Mouse (Mus musculus): Measurements from ENCODE around the gene 4930467E23Rik. TPM values are rescaled to one million over a fixed set of nuclear protein-coding genes. Genes with fewer than 3 reads are reported as not detected.
A peak's percentile ranks its signal among the peaks of the same experiment; 100 is the strongest.
"Not testable (repeated sequence)": the region's sequence is repeated elsewhere in the genome, so short reads cannot be mapped to it uniquely, and the experiment has no call there.

Gene 4930467E23Rik
- total RNA-seq, 2 experiments from 2014 or later, result not detected

DNA sequence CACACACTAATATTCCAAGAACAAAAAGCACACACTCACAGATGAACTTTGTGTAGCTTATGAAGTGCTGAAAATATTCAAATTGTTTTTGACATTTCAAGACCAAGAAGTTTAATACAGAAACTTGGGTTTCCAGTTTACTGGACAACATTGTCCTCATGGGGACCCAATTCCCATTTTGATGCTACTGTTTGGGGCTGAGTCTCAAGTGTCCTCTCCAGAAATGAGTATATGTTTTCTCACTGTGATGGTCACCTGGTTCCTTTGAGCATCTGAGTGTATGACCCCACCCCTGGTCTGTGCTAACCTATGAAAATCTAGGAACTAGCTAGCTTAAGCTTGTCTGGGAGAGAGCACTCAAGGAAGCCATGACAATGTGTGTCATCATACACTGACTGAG is 20.4 kb upstream of the 4930467E23Rik start:
- intact Hi-C loops (cut with DNase I); DNase-seq: not testable (repeated sequence)

DNA sequence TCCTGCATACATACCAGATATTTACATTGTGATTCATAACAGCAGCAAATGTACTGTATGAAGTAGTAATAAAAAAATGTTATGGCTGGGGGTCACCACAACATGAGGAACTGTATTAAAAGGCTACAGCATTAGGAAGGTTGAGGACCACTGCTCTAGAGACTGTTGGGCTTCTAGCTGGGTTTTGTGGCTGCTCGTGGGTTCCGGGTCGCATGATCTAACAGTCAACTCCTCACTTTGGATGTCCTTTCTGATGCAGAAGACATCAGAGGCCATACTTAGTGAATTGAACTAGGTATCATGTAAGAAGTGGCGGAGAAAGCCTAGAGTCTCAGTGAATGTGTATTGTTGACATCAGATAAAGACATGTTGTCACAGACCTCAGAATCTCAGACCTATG is 19.9 kb upstream of the 4930467E23Rik start:
- DNase-seq; intact Hi-C loops (cut with DNase I): not testable (repeated sequence)

DNA sequence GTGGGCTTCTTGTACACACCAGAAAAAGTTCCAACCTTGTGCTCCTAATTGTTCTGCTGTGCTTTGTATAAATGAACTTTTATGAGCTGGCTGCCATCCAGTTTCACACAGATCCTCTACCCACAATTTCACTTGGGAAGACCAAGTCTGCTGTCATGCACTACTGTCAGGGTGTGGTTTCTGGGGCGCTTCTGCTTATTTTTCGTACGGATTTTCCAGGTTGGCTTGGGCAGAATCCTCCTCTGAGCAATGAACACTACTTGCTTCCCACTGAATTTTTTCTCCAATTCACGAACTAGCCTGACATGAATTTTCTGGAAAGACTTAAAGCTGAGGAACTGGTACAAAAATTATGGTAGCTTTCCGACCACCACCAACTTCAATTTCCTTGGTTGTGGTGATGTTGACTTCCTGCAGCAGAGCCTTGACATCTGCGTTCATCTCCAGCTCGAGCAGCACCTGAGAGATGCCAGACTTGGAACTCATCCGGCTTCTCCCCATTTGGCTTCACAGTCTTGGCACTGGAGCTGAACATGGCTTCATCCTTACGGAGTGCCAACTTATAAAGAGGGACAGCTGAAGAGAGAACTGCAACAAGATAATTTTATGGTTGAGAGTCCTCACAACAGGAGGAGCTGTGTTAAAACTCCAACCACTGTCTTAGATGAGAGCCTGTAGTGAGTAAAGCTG is 18.1 kb upstream of the 4930467E23Rik start:
- DNase-seq; intact Hi-C loops (cut with DNase I): not testable (repeated sequence)

DNA sequence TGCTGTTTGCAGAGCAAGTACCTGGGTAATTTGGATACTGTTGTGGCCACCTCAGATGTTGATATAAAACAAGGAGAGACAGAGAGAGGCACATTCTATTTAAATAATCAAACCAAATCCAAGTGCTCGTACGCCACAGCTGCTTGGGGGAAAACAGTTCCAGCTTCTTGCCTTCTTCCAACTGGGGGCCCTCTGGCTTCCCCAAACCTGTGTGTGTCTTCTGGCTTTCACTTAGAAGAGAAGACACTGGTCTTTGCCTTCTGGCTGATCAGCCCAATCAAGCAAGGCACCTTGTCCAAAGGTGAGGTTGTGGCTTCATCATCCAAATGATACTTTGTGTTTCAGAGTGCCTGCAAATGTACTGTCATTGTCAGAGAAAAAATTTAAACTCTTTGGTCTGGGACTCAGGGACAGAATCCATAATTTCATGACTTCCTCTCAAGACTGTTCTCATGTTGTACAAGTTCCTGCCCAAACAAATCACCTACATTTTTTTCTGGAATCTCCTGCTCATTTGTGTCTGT is 17.1 kb upstream of the 4930467E23Rik start:
- DNase-seq; intact Hi-C loops (cut with DNase I): not testable (repeated sequence)

DNA sequence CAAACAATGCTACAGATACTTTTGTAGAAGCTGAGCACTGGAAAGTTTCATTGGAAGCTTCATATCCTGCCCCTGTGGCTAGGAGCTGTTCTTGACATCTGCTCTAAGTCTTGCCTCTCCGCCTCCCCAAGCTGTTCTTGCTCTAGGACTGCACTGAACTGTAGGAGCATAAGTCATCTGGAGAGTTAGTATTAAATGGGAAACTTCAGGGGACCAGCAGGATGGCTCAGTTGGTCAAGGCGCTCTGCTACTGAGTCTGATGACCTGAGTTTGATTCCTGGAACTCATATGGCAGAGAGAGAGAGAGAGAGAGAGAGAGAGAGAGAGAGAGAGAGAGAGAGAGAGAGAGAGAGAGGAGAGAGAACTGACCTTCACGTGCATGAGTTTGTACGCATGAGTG is 16.6 kb upstream of the 4930467E23Rik start:
- intact Hi-C loops (cut with DNase I); DNase-seq: not testable (repeated sequence)

DNA sequence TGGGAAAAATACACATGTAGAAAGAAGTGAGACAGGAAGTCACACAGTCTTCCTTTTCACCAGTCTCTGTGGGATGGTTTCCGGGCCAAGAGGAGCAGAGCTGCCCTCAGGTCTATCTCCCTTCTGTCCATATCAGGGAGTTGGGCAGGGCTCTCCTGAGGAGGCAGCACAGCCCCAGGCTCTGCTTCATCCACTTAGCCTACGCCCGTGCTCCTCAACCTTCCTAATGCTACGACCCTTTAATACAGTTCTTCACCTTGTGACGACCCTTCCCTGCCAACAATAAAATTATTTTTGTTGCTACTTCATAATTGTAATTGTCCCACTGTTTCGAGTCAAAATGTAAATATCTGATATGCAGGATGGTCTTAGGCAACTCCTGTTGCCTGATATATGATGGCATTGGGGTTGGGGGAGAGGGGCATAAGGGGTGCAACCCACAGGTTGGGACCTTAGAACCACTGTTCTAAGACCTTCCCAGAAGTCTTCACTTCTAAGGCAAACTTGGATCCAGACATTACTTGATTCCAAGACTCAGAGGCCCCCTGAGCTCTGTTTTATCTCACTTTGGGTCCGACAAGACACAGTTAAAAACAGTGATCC is 16.0 kb upstream of the 4930467E23Rik start:
- peak in 1 of 2 experiments; percentile 40 for DNase-seq
- intact Hi-C loops (cut with DNase I), result not testable (repeated sequence)

DNA sequence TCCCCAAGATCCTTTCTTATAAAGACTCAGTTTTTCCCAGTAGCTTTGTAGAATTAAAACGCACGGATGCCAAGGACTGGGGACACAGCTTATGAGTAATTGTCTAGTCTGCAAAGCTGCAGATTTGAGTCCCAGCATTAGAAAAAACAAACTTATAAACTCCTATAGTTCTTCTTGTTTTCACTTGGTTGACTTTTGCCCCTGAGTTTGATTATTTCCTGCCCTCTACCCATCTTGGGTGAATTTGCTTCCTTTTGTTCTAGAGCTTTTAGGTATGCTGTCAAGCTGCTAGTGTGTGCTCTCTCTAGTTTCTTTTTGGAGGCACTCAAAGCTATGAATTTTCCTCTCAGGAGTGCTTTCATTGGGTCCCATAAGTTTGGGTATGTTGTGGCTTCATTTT is 14.9 kb upstream of the 4930467E23Rik start:
- DNase-seq; intact Hi-C loops (cut with DNase I): not testable (repeated sequence)

DNA sequence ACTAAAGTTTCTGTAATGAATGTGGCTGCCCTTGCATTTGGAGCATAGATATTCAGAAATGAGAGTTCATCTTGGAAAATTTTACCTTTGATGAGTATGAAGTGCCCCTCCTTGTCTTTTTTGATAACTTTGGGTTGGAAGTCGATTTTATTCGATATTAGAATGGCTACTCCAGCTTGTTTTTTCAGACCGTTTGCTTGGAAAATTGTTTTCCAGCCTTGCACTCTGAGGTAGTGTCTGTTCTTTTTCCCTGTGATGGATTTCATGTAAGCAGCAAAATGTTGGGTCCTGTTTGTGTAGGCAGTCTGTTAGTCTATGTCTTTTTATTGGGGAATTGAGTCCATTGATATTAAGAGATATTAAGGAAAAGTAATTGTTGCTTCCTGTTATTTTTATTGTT is 14.1 kb upstream of the 4930467E23Rik start:
- intact Hi-C loops (cut with DNase I); DNase-seq: not testable (repeated sequence)

DNA sequence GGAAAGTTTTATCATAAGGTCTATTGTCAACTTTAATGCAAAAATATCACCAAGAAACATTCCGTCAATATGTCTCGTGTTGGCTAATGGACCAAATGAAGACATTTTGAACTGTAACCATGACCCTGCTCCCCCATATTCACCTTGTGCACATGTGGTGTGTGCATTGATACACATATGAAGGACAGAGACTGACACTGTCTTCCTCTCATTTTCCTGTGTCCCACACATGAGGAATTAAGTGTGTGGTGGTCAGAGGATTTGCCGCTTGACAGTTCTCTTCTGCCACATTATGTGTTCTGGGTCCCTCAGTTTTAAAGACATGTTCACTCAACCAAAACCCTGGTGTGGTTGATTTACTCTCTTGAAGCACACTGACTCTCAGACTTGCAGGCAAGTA is 11.5 kb upstream of the 4930467E23Rik start:
- peak in 1 of 2 experiments; percentile 42 for DNase-seq
- intact Hi-C loops (cut with DNase I), result not testable (repeated sequence)

DNA sequence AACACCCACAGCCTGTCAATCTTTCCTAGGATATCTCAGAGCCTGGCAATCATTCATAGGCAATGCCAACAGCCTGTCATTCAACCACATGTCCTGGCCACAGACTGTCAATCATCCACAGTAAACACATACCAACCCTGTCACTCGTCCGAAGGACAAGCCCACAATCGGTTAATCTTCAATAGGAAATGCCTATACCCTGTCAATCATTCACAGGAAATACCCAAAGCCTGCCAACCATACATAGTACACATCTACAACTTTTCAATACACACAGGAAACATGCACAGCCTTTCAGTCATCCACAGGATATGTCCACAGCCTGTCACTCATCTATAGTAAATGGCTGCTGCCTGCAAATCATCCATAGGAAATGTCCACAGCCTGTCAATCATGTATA is 9.9 kb upstream of the 4930467E23Rik start:
- DNase-seq; intact Hi-C loops (cut with DNase I): not testable (repeated sequence)

DNA sequence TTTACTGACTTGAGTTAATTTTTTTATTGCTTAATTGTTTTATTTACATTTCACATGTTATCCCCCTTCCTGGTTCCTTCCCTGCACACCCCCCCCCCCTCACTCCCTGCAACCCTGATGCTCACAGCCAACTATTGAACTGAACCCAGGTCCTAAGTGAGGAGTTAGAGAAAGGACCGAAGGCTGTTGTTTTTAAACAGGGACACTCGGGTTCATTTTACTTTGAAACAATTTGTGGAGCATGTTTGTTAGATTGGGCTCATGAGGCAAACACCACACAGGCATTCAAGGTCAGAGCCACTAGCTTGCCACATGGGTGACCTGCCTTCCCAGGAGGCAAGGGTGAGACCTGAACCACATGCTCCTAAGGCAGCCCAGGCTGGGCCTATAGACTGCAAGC is 4.5 kb upstream of the 4930467E23Rik start:
- intact Hi-C loops (cut with DNase I), result not testable (repeated sequence)

DNA sequence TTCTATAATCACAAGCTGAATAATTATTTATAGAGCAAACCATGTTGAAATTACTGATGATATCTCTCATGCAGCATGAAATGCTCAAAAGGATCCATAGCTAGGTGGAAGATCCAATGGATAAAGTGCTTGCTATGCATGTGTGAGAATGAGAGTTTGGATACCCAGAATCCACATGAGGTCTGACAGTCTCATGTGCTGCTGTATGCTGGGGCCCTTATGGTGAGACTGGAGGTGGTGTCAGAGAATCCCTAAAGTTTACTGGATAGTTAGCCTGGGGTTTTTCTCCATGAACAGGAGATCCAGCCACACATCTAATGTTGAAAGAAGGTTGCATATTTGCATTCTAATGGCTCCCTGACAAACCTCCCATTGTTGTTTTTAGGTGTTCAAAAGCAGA is 22.4 kb downstream of the 4930467E23Rik start:
- intact Hi-C loops (cut with DNase I); DNase-seq: not testable (repeated sequence)

More for the DNA sequence above, 4.5 kb upstream of the 4930467E23Rik start:
- not testable (repeated sequence) for DNase-seq

DNA sequence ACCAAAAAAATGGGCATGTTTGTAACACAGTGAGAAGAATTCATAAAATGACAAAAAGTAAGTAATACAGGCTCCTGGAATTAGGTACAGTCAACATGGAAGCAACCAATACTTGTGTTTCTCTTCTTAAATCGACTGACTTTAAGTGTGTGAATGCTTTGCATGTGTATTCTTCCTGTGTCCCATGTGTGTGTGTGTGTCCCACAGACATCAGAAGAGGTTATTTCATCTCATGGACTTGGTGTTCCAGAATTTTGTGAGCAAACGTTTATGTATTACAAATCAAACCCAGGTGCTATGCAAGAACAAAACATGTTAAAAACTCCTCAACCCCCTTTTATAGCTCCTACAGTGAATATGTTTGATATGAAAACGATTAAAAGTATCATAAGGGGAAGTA is 24.8 kb downstream of the 4930467E23Rik start:
- intact Hi-C loops (cut with DNase I); DNase-seq: not testable (repeated sequence)

DNA sequence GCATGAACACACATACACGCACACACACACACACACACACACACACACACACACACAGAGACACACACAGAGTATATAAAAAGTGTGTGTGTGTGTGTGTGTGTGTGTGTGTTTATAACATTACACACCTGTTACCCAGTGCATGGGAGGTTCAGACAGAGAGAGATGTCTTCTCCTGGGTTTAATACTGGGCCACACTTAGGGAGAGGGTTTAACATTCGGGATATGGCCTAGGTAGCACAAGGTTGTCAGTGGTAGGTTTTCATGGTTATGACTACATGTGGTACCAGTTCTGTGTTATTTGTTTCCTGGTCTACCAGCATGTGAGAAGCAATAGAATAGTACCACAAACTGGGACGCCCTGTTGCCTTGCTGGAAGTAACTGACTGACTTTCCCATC is 25.6 kb downstream of the 4930467E23Rik start:
- intact Hi-C loops (cut with DNase I); DNase-seq: not testable (repeated sequence)

DNA sequence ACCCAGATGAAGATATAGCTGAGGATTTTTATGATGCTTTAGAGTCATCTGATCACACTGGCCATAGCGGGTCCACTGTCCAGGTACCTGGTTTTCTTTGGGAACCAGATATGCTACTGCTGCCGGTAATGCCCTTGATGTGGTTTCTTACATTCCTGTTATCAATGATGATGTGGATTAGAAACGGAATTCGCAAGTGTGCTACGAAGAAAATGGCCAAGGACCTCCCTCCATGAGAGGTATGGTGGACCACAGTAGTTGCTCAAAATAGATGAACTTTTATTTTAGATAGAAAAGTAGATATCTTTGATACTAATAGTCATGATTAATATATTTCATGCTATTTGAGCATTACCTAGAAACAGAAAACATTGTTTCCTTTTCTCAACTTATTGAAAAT is 32.3 kb downstream of the 4930467E23Rik start:
- intact Hi-C loops (cut with DNase I), result not testable (repeated sequence)

DNA sequence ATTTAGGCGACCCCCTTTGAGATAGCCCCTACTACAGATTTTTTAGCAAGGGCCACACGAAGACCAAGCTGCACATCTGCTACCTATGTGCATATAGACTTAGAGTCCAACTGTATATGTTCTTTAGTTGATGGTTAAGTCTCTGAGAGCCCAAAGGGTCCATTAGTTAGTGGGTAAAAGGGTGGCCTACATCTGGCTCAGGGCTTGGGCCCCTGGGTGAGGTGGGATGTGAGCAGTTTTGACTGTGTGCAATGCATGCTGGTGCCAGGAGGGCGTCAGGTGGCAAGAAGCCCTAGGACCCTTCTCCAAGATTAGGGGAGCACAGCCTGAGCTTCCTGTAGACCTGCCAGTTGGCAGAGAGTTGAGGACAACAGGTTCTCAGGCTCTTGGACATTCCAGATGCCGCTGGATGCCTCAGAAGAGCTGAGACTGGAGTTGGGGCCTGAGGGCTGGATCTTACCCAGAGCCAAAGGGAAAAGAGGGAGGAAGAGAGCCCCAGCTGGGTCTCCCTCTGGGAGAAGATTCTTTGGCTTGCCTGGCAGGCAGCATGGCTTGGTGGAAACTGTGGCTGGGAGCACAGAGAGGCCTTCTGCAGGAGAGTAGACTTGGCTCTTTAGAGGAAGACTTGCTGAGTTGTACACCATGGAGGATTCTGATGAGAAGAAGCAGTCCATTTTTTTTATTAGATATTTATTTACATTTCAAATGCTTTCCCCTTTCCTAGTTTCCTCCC is 33.6 kb downstream of the 4930467E23Rik start:
- intact Hi-C loops (cut with DNase I); DNase-seq: not testable (repeated sequence)

More for the DNA sequence above, 32.3 kb downstream of the 4930467E23Rik start:
- DNase-seq, result not testable (repeated sequence)

DNA sequence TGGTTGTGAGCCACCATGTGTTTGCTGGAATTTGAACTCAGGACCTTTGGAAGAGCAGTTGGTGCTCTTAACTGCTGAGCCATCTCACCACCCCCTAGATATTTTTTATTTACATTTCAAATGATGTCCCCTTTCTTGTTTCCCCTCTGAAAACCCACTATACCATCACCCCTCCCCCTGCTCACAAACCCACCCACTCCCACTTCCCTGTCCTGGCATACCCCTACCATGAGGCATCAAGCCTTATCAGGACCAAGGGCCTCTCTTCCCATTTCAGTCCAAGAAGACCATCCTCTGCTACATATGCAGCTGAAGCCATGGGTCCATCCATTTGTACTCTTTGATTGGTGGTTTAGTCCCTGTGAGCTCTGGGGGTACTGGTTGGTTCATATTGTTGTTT is 36.2 kb downstream of the 4930467E23Rik start:
- peak in 1 of 2 experiments; percentile 28 for DNase-seq
- intact Hi-C loops (cut with DNase I), result not testable (repeated sequence)

DNA sequence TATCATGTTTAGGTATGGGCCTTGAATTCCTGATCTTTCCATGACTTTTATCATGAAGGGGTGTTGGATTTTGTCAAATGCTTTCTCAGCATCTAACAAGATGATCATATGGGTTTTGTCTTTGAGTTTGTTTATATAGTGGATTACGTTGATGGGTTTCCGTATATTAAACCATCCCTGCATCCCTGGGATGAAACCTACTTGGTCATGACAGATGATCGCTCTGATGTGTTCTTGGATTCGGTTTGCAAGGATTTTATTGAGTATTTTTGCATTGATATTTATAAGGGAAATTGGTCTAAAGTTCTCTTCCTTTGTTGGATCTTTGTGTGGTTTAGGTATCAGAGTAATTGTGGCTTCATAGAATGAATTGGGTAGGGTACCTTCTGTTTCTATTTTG is 44.1 kb downstream of the 4930467E23Rik start:
- intact Hi-C loops (cut with DNase I); DNase-seq: not testable (repeated sequence)

DNA sequence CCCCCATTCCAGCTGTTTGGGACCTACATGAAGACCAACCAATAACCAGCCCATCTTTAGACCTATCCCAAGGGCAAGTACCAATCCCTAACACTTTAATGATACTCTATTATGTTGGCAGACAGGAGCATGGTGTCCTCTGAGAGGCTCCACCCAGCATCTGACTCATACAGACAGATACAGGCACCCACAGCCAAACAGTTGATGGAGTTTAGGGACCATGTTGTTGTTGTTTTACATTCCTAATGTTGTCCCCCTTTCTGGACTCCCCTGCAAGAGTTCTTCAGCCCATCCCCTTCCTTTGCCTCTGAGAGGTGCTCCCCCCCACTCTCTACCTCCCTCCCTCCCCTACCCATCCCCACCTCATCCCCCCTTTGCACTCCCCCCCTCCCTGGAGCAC is 46.9 kb downstream of the 4930467E23Rik start:
- DNase-seq; intact Hi-C loops (cut with DNase I): not testable (repeated sequence)

DNA sequence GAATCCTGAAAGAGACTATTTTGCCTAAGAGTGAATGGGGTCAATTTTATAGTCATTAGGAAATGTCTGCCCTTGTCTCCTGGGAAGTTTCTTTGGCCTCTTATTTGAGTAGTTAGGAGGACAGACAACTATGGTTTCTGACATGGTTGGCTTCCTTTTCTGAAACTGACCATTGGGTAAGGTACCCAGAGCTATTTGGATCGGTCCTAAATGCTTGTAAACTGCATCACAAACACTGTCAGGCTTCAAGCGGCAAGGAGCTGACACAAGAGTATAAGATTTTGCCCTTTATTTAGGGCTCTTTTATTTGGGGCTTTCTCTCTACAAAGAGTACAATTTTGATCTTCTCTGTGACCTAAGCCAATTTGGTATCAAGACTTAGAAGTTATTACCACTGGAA is 48.1 kb downstream of the 4930467E23Rik start:
- DNase-seq; intact Hi-C loops (cut with DNase I): not testable (repeated sequence)

DNA sequence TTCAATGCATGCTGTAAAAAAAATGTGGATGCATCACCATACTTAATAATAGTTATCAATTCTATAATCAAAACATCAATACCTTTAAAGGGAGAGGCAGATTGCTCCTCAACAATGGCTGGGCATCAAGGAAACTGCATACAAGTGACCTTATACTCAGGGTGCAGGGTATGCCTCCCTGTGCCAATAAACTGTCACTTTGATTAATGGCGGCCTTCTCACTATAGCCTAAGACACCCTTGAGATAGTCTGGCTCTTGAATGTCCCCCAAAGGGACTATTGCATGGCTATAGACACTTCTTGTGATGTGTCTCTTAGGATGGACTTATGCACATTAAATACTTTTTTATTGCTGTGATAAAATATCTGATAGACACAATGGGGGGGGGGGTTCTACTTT is 48.8 kb downstream of the 4930467E23Rik start:
- not testable (repeated sequence) for DNase-seq

More for the DNA sequence above, 48.8 kb downstream of the 4930467E23Rik start:
- intact Hi-C loops (cut with DNase I), result not testable (repeated sequence)

Data from gastrocnemius, postnatal 36 days (tissue).